Mouse (Mus musculus): ENCODE measurements at regions not wholly inside any gene's neighbourhood (a gene's known extent, or its start where the extent isn't known, plus 50 kb on each side); places are given as distances from the start of the nearest gene placed in this dataset.
A peak's percentile ranks its signal among the peaks of the same experiment; 100 is the strongest.

GRCm38 (mm10) chr4:26171177-26171576 lies 175.5 kb downstream of the Manea start:
- no peak for DNase-seq (ENCODE audit: low spot score in 2 of 2)

DNA sequence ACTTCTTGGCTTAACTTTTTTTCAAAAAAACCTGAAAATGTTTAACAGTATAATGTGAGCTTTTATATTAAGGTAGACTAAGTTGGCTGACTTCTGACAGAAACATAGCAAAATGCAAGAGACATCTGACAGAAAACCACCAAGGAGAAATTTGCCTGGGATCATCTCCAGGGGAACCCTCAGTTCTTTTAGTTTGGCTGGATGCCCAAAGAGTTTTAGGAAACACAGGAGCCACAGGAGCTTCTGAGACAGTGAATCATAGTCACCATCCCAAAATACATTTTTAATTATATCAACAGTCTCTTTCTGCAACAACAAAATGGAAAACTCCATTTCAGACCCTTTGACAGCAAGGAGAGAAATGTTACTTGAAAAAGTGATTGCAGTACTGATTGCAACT lies 190.5 kb downstream of the Manea start:
- DNase-seq (ENCODE audit: low spot score in 2 of 2), result peak; percentile 14 to 25
